Mouse (Mus musculus) kidney, adult 18-20 months (tissue): ENCODE measurements around the gene Atxn7l1.

ENCODE experiments used
- DNase-seq: peaks from one replicate; pipeline ENCODE4 v3.0.0; 2021

The Atxn7l1 gene

GRCm38 (mm10) chr12:33280805-33281204 lies 133.3 kb downstream of the Atxn7l1 start:
- DNase-seq = peak; percentile 73

- DNase-seq = no peak
Measured at GRCm38 (mm10) chr12:33284344-33284936, 136.9 kb downstream of the Atxn7l1 start.

DNA sequence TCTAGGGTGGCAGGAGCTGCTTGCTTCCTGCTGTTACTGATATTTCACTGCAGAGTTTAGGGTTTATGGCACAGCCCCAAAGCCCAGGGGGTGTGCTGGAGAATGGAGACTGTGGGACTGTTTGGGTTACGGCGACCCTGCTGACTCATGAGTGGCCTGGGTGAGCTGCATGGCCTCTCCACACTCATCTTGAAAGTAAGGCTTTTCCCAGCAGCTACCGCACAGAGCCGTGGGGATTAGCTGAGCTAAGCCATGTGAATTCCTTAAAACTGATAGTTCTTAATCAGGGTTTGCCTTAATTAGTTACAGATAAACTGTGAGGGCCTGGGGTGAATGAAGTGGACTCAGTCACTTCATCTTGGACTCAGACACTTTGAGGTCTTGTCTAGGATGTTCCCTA lies 137.9 kb downstream of the Atxn7l1 start:
- DNase-seq = no peak

DNA sequence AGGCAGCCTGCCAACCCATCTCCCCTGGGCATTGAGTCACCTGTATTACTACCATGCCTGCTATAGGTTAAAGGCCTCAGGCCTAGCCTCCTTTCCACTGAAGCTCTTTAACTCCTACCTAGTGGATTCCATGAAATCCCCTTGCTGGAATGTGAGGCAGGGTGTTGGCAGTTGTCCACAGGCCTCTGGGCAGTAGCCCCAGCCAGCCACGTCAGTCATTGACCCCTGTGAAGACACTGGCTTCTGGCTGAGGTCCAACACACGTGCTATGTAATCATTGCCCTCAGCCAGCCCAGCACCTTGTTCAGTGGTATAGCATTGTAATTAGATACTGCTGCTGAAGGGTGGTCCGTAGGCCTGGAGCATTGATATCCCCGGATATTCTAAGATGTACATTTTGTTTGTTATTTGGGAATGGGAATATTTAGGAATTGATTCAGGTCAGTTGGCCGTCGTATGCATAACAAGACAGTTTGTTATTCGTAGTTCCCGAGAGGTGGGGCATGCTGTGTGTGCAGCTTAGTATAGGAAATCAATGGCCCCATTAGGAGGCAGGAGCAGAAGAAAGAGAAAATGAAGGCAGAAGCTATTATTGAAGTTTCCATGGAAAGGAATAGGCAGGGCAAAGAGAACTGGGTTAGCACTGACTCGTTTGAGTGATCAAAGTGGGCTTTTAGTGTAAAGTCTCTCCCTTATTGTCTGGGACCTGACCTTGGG lies 138.6 kb downstream of the Atxn7l1 start:
- DNase-seq = peak; percentile 87

DNA sequence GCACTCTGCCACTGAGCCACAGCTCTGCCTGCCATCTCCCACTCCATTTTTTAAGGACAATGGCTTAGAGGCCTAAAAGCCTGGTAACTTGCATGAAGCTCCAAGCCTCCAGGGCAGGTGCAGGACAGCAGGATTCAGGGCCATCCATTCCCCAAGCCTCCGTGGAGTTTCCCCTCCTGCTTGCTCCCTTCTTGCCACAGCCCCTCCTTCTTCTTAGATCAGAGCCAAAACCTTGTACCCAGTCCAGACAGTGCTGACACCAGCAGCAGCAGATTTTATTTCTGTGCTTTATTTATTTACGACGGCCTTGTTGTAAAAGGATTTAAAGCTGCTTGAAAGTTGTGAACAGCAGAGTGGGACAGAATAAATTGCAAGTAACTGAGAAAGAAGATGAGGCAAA lies 140.2 kb downstream of the Atxn7l1 start:
- no peak for DNase-seq

DNA sequence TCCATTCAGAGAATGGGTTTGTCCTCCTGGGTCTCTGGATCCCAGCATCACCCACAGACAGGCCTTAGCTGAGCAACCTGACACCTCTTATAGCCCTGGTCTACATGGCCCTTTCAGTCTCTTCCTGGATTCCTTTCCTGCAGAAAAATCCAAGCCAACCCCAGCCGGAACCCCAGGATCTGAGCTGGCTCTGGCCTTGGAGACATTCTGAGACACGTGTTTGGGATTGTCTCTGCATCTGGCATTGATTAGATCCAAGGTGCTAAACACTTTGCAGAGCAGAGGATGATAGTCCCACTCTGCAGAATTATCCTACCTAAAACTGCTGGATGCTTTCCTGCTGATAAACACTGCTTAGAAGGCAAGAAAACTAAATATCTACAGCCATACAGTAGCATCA lies 141.3 kb downstream of the Atxn7l1 start:
- DNase-seq = no peak

- DNase-seq = peak; percentile 75
Measured at GRCm38 (mm10) chr12:33302070-33302469, 154.6 kb downstream of the Atxn7l1 start.

- DNase-seq = peak; percentile 83
Measured at GRCm38 (mm10) chr12:33302523-33303383, 155.3 kb downstream of the Atxn7l1 start.

GRCm38 (mm10) chr12:33303384-33303770 lies 155.9 kb downstream of the Atxn7l1 start:
- no peak for DNase-seq

DNA sequence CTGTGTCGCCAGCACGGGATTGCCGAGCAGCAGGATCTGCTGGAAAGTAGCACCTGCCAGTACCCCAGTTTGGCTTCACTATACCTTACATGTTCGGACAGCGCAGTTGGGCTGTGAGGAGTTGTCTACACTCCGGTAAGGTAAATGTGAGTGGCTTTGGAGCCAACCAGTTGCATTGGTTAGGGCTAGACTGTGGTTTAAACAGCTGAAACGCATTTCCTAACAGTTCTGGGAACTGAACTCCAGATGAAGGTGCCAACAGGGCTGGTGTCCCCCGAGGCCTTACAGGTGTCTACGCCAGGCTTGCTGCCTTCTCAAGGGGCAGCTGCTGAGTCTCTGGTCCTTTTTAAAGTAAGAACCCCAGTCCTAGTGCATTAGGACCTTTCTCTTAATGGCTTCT lies 157.6 kb downstream of the Atxn7l1 start:
- no peak for DNase-seq

DNA sequence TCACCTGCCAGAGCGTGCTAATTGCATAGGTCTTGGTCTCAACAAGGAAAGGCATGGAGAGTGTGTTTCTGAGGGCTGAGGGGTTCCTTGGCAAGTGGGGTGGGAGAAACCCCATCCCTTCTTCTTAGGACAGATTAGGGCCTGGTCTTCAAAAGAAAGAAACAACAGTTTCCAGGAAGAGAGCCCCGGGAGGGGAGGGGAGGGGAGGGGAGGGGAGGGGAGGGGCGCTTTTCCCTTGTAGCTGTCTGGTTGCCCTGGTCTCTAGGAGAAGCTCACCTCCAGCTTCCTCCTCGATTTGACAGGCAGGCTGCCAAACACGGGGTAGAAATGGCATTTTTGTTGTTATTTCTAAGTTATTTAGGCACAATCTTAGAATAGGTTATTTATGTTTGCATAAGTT lies 159.0 kb downstream of the Atxn7l1 start:
- DNase-seq = no peak

DNA sequence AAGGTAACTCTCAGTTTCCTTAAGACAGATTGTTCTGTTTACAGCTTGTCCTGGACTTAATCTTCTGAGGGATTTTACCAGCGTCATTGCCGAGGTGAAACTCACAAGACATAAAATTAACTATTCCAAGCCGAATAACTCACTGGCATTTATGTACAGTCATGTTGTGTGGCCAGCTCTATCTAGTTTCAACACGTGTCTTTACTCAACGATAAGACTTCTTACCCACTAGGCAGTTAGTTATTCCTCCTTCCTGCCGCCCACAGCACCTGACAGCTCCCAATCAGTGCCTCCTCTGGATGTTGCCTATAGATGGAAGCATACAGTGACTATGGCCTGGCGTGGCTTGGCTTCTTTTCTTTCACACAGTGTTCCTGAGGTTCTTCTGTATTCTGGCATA lies 161.2 kb downstream of the Atxn7l1 start:
- no peak for DNase-seq

DNA sequence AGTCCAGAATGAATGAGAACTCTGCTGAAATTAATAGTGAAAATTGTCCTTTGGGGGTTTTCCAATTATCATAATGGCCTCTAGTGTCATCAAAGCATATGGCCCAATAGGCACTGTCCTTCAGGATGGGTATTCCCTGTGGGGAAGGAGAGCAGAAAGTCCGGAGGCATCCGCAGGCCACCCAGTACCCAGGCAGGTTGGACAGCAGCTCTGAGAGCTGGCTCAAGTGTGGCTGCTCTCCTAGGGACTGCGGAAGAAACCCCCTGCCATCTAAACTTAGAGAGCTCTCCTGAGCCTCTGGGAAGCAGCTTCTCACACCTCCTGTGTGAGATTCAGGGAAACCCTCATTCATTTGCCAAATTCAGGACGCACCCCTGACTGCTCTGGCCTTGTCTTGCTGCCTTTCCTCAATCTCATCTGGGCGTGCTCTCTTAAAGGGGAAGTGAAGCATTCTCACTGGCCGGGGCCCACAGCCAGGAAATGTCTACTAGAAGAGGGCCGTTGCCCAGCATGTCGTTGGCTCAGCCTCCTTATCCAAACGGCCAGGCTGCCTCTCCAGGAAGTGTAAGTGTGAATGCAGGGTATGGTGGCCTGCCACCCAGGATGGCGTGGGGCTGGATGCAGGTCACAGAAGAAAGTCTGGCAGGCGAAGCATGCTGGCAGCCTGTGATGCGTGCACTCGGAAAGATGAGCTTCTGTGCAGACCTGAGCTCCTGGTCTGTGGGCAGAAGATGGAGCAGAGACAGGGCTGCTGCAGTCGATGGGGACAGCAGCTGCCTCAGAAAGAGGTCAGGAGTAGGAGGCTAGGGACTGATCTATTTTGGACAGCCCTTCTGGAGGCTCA lies 166.6 kb downstream of the Atxn7l1 start:
- peak; percentile 74 for DNase-seq

DNA sequence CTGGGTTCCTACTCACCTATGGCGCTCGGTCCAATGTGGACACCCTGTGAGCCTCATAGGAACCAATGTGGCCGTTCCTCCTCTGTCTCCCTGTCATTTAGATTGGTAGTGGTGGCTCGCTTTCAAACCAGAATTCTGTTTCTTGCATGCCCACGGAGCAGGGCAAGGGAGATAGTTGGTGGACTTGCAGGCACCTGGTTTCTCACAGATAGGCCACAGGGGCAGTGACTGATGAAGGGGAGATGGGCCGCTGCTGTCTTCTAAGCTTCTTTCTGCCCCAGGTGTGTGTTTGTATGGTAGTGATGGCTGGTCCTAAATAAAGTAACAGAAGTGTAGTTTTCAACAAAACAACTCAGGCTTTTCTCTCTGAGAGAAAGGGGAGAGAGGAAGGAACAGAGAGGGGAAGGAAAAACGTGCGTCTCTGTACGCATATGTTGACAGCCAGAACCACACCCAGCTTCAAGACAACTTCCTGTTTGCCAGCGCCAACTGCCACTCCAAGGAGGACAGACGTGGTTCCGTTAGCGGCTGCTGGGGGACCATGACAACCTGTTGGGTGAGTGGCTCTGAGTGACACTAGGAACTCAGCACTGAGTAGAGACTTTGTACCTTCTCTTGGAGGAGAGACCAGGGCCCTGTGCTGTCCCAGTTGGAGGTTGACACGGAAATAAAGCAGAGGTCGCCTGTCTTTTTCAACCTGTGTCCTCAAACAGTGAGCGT lies 167.6 kb downstream of the Atxn7l1 start:
- peak; percentile 43 for DNase-seq

DNA sequence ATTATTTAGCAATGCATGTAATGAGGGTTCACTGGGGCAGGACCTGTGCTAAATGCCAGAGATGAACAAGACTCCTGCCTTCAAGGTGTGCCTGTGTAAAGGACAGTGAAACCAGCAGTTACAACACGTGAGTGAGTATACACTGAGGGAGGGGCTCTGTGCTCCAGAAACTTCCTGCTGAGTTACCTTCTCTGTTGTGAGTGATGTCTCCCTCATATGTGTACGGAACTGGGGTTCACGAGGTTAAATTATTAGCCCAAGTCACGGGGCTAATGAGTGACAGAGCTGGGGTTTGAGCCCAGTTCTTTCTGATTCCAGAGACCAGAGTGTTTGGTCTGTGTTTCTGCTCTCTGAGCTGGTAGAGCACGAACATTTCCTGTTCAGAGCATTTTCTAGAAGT lies 168.3 kb downstream of the Atxn7l1 start:
- DNase-seq = peak; percentile 61

DNA sequence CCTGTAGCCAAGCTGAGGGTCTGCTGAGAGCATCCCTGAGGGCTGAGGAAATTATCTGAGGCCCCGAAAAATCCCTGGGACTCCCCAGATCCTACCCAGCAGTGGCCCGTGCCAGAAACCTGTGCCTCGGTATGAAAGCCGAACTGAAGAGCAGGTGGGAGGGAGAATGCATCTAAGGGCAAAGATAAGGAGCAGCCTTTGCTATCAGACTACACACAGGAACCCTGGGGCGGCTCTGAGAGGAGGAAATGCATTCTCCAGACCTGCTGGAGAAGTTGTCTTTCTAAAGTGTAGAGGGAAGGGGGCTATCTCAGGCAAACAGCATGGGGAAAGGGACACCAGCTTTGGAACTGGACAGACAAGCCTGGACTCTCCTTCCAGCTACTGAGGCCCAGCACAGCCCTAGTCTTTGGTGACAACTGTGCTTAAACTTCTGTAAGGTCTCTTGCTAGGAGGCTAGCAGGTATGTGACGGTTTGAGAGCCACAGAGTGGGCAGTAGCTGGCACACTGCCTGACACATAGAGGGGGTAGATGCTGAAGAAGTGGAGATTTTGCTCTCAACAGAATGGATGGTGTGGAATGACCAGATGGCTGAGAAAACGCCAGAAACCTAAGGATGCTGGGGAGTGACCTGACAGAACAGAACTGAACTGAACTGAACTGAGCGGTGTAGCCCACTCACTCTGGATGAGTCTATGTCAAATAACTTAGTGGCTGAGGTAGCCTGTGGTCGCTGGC lies 170.5 kb downstream of the Atxn7l1 start:
- no peak for DNase-seq

- no peak for DNase-seq
Measured at GRCm38 (mm10) chr12:33322547-33322946, 175.1 kb downstream of the Atxn7l1 start.

GRCm38 (mm10) chr12:33323821-33324220 lies 176.3 kb downstream of the Atxn7l1 start:
- DNase-seq = no peak

- DNase-seq = no peak
Measured at GRCm38 (mm10) chr12:33325424-33325823, 177.9 kb downstream of the Atxn7l1 start.

DNA sequence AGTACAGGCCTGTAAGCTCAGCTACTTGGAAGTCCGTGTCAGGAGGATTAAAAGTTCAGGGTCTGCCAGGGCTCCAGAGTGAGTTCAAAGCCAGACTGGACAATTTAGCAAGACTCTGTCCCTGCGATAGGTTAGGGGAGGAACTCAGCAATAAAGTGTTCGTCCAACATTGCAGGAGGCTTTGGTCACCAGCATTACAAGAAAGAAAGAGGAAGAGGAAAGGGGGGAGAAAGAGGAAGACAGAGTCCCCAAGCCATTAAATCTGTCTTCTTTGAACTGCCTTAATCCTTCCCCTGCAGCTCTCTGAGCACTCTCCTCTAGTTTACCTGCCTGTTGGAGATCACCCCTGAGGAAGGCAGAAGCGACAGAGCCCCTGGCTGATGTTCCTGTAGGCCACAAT lies 184.6 kb downstream of the Atxn7l1 start:
- DNase-seq = no peak

- DNase-seq = no peak
Measured at GRCm38 (mm10) chr12:33332796-33333195, 185.3 kb downstream of the Atxn7l1 start.

DNA sequence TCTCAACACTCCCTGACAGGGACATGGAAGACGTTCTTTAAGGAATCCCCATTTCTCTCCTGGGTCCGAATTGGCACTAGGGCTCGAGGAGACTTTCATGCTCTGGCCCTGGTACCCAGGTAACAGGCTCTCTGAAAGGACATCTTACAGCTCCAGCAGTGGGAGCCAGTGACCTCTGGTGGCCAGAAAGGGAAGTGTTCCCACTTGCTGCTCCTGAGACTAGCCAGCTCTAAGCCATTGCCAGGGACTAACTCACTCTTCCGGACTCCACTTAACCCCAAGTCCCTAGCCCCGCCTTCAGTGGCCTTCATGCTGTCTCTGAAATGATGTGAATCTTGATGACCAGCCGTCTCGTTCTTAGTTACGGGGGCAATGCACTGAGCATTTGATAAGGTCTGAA lies 186.4 kb downstream of the Atxn7l1 start:
- DNase-seq = peak; percentile 91
